Mouse (Mus musculus) megakaryocyte, embryonic 14.5 days (primary cell): ENCODE measurements around the gene Rfxank.

Experiments
- FLI1 ChIP-seq: IDR thresholded peaks from 2 replicates; pipeline ENCODE4 v1.6.1; 2012; ENCODE audit warnings: low read length, inconsistent platforms, mixed read lengths
- GATA1 ChIP-seq: IDR thresholded peaks from 3 replicates; pipeline ENCODE4 v1.6.1; 2012; ENCODE audit warnings: mixed read lengths, low read length, inconsistent platforms, borderline replicate concordance

- TF ChIP-seq GATA1: no peak
- no peak for TF ChIP-seq FLI1
Observed at GRCm38 (mm10) chr8:70124992-70125391, 14.0 kb downstream of the Rfxank start.
